Mouse (Mus musculus) splenic B cell, adult 2 months (primary cell): ENCODE measurements around the gene Olfr275.
"Not testable (repeated sequence)": the region's sequence is repeated elsewhere in the genome, so short reads cannot be mapped to it uniquely, and the experiment has no call there.

Experiments used
- DNase-seq: peaks from one replicate; pipeline ENCODE4 v3.0.0-alpha.2; 2011; ENCODE audit warnings: low read depth, low spot score
- H3K27me3 ChIP-seq: 2 replicates; pipeline ENCODE4 v1.6.1; 2012; ENCODE audit warnings: mild to moderate bottlenecking, low read length, moderate library complexity, mixed read lengths; ENCODE audit not compliant: control insufficient read depth, poor library complexity, insufficient read depth, severe bottlenecking
- H3K36me3 ChIP-seq: 2 replicates; pipeline ENCODE4 v1.6.1; 2012; ENCODE audit warnings: mild to moderate bottlenecking, low read length, moderate library complexity, mixed read lengths; ENCODE audit not compliant: control insufficient read depth, poor library complexity, insufficient read depth, severe bottlenecking

Gene Olfr275

DNA sequence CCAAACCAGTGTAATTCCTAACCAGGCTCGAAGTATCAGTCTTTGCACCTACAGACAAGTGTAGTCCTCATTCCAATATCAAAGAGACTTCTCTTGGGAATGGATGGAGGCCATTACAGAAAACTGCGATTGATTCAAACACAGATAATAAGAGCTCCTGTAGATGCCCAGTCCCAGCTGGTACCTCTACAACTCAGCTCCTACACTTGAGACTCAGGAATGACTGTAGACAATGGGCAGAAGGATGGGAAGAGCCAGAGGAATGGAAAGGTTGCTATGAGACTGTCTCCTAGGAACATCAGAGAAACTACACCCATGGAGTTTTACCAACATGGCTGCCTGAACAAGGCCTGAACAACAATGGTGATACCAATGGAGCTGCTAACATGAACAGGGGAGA is at the start of gene Olfr275:
Olfr275 (plus strand) TSS at position 301 of the 400 bp plus-strand sequence.
- Histone ChIP-seq H3K27me3 (no peaks in the 10 kb centered on the region), H3K36me3 (no peaks in the 10 kb centered on the region)
- no peak for DNase-seq

DNA sequence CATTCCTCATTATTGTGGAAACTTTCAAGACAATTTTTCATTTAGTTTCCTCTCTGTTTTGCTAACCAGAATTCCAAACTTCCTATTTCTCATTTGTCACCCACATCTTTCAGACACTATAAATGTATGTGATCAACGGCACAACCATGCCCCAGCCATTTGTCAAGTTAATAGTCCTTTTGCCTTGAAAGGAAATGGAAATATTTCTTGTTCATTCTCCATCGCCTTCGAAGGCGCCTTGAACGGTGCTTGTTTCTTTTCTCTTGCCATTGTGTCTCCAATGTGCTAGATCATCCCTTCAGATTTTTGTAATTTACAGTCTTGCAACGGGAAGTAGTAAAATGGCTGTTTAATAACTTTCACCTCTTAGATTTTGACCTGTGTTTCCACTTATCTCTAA is 48.8 kb upstream of the Olfr275 start:
- H3K36me3 ChIP-seq: no peaks in the 10 kb centered on the region
- no peak for DNase-seq
- no peaks in the 10 kb centered on the region for H3K27me3 ChIP-seq

GRCm38 (mm10) chr4:52772186-52772585 is 42.2 kb upstream of the Olfr275 start:
- no peaks in the 10 kb centered on the region for H3K27me3 ChIP-seq
- no peaks in the 10 kb centered on the region for H3K36me3 ChIP-seq
- DNase-seq: no peak

- no peaks in the 10 kb centered on the region for H3K27me3 ChIP-seq
- no peak for DNase-seq
These were observed 14.4 kb upstream of the Olfr275 start for GRCm38 (mm10) chr4:52800013-52800412.

GRCm38 (mm10) chr4:52811871-52812270 is 2.5 kb upstream of the Olfr275 start:
- no peaks in the 10 kb centered on the region for H3K27me3 ChIP-seq
- H3K36me3 ChIP-seq: no peaks in the 10 kb centered on the region
- no peak for DNase-seq

More at GRCm38 (mm10) chr4:52800013-52800412, 14.4 kb upstream of the Olfr275 start:
- no peaks in the 10 kb centered on the region for H3K36me3 ChIP-seq

DNA sequence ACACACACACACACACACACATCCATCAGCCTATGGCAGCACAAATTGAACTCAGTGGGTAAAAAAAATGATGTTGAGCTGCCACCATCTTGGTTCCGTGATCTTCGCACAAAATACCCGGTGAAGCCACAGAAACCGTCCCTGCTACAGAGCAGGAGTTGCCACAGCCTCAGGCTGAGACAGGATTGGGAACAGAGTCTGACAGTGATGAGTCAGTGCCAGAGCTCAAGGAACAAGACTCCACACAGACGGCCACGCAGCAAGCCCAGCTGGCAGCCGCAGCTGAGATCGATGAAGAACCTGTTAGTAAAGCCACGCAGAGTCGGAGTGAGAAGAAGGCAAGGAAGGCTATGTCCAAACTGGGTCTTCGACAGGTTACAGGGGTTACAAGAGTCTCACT is 7.0 kb downstream of the Olfr275 start:
- Histone ChIP-seq H3K27me3 (no peaks in the 10 kb centered on the region), H3K36me3 (no peaks in the 10 kb centered on the region)
- no peak for DNase-seq

GRCm38 (mm10) chr4:52845411-52845810 is 31.0 kb downstream of the Olfr275 start:
- H3K36me3 ChIP-seq, H3K27me3 ChIP-seq, DNase-seq: not testable (repeated sequence)

- Histone ChIP-seq H3K27me3 (no peaks in the 10 kb centered on the region), H3K36me3 (no peaks in the 10 kb centered on the region)
- no peak for DNase-seq
These were observed 34.7 kb downstream of the Olfr275 start for GRCm38 (mm10) chr4:52849039-52849635.

GRCm38 (mm10) chr4:52849672-52850071 is 35.3 kb downstream of the Olfr275 start:
- no peaks in the 10 kb centered on the region for H3K27me3 ChIP-seq
- H3K36me3 ChIP-seq: no peaks in the 10 kb centered on the region
- no peak for DNase-seq

- H3K27me3 ChIP-seq: no peaks in the 10 kb centered on the region
- no peaks in the 10 kb centered on the region for H3K36me3 ChIP-seq
- no peak for DNase-seq
These were observed 44.7 kb downstream of the Olfr275 start, which contains the start of gene Olfr273 for GRCm38 (mm10) chr4:52859136-52859535. TSS of gene Olfr273 (minus strand) at chr4:52859236.

DNA sequence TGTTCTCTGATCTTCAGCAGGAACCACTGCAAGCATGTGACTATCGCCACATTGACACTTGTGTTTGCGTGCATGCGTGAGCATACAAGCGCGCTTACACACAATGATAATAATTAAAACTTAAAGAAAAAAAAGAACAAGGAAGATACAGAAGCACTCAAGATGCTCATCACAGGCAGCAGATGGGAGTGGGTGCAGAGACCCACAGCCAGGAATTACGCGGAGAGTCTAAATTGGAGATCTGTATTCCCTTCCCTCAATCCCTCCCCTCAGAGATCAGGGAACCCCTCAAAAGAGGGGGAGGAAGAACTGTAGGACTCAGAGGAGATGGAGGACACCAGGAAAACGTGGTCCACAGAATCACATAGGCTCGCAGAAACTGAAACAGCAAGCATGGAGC is 49.8 kb downstream of the Olfr275 start:
- no peak for DNase-seq
- no peaks in the 10 kb centered on the region for H3K36me3 ChIP-seq
- no peaks in the 10 kb centered on the region for H3K27me3 ChIP-seq
